In genomic region chr19:8642086-8642485, GRCm38 (mm10) we compare ENCODE assay signal across 19 mouse cellular contexts. TPM values are rescaled to one million over a fixed set of nuclear protein-coding genes. Genes with fewer than 3 reads are reported as not detected.
"Had no signal": no experiment of that assay in that cellular context is flagged by ENCODE, and none has a peak within 500 bp of the region (broad histone marks: within the 10 kb centered on the region; RNA-seq: fewer than 3 reads in every experiment).

No protein-coding gene starts in this region.

- H3K4me3 ChIP-seq: limb, embryonic 12.5 days; lung, embryonic 15.5 days; megakaryocyte, embryonic 14.5 days; neural tube, embryonic 13.5 days; stomach, embryonic 15.5 days had no signal

- DNase-seq: kidney, adult 2 months; kidney, postnatal 25 days; liver; lung, postnatal 14 days; retina, postnatal 1 day; right cerebral cortex, postnatal 14 days; thymus, adult 2 months; thymus, postnatal 25 days had no signal

- H3K4me1 ChIP-seq: lung, embryonic 15.5 days; neural tube, embryonic 13.5 days; stomach, embryonic 15.5 days had no signal

- H3K9me3 ChIP-seq: limb, embryonic 12.5 days; lung, embryonic 15.5 days; megakaryocyte, embryonic 14.5 days; neural tube, embryonic 13.5 days; stomach, embryonic 15.5 days had no signal

- H3K4me2 ChIP-seq: limb, embryonic 12.5 days; lung, embryonic 15.5 days; midbrain, embryonic 11.5 days; neural tube, embryonic 13.5 days; stomach, embryonic 15.5 days had no signal

- H3K36me3 ChIP-seq: limb, embryonic 12.5 days; lung, embryonic 15.5 days; neural tube, embryonic 13.5 days; stomach, embryonic 15.5 days had no signal

- H3K27ac ChIP-seq: limb, embryonic 12.5 days; liver, embryonic 14.5 days; lung, embryonic 15.5 days; neural tube, embryonic 13.5 days; stomach, embryonic 15.5 days had no signal

- H3K27me3 ChIP-seq: limb, embryonic 12.5 days; lung, embryonic 15.5 days; neural tube, embryonic 13.5 days; stomach, embryonic 15.5 days had no signal

- ATAC-seq: intestine, embryonic 16.5 days; midbrain, embryonic 16.5 days had no signal

- H3K9ac ChIP-seq: limb, embryonic 12.5 days; liver, embryonic 14.5 days; lung, embryonic 15.5 days; neural tube, embryonic 13.5 days; stomach, embryonic 15.5 days had no signal

RNA-seq across cellular contexts. Expression of gene Slc22a6, which starts 24.2 kb away (rescaled TPM):
- polyA plus RNA-seq: intestine, embryonic 16.5 days; limb, embryonic 12.5 days; stomach, embryonic 15.5 days; testis, adult 2 months; urinary bladder, adult 2 months had no signal

RNA-seq across cellular contexts. Expression of gene Slc22a8, which starts 51.0 kb away (rescaled TPM):
- polyA plus RNA-seq: limb, embryonic 12.5 days; urinary bladder, adult 2 months had no signal
